In the genomic region with DNA sequence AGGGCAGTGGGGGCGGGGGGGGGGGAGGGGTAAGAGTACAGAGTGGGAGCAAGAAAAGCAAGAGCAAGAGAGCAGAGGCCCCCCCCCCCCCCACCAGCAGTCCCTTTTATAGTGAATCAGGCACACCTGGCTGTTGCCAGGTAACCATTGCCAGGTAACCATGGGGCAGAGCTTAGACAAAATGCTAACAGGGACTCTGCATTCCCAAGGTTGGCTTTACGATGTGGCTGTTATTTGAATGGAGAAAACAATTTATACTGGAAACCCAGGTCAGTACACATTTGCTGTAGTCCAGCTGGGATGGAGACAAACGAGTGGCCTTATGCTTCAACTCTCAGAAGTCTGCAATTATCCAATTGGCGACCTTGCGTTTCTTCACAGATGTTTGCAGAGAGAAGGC, we compare ENCODE assay signal across 18 mouse cellular contexts.
DNase-seq lines count a peak whose midpoint lies in the region; ATAC-seq and TF ChIP-seq lines count a peak whose summit lies in the region.
"Had no signal": no experiment of that assay in that cellular context is flagged by ENCODE, and none has a peak within 500 bp of the region (broad histone marks: within the 10 kb centered on the region; RNA-seq: fewer than 3 reads in every experiment).

No protein-coding gene starts in this region.

- H3K9ac ChIP-seq in forebrain, embryonic 13.5 days = no peak overlapping the region
- H3K9ac ChIP-seq in forebrain, embryonic 11.5 days (ENCODE audit: low read length) = no peak overlapping the region
- no peak overlapping the region for H3K9ac ChIP-seq in stomach, embryonic 14.5 days (replicated peaks; ENCODE audit: low read depth, low read length)
- H3K9ac ChIP-seq in stomach, postnatal 0 days (ENCODE audit: low read length) = no peak overlapping the region
- no peak overlapping the region for H3K9ac ChIP-seq in midbrain, embryonic 13.5 days (replicated peaks)
- no peak overlapping the region for H3K9ac ChIP-seq in midbrain, postnatal 0 days (replicated peaks; ENCODE audit: low read length, poor library complexity, severe bottlenecking)
- H3K9ac ChIP-seq: embryonic facial prominence, embryonic 12.5 days; heart, embryonic 12.5 days; hindbrain, embryonic 15.5 days had no signal

- no peaks in the 10 kb centered on the region for H3K27me3 ChIP-seq in forebrain, embryonic 13.5 days
- no peaks in the 10 kb centered on the region for H3K27me3 ChIP-seq in forebrain, embryonic 11.5 days (ENCODE audit: control insufficient read depth, insufficient read depth, low read length)
- no peaks in the 10 kb centered on the region for H3K27me3 ChIP-seq in stomach, embryonic 14.5 days (ENCODE audit: control insufficient read depth, insufficient read depth, low read length)
- no peaks in the 10 kb centered on the region for H3K27me3 ChIP-seq in stomach, postnatal 0 days (ENCODE audit: control insufficient read depth, insufficient read depth, low read length)
- H3K27me3 ChIP-seq in midbrain, embryonic 13.5 days = no peaks in the 10 kb centered on the region
- no peaks in the 10 kb centered on the region for H3K27me3 ChIP-seq in midbrain, postnatal 0 days (ENCODE audit: insufficient read depth, low read length)
- H3K27me3 ChIP-seq: embryonic facial prominence, embryonic 12.5 days; heart, embryonic 12.5 days; hindbrain, embryonic 15.5 days had no signal

- H3K9me3 ChIP-seq in forebrain, embryonic 13.5 days (replicated peaks) = no peaks in the 10 kb centered on the region
- no peaks in the 10 kb centered on the region for H3K9me3 ChIP-seq in forebrain, embryonic 11.5 days (ENCODE audit: control insufficient read depth, low read length)
- no peaks in the 10 kb centered on the region for H3K9me3 ChIP-seq in stomach, embryonic 14.5 days (ENCODE audit: control insufficient read depth, low read depth, low read length)
- H3K9me3 ChIP-seq in stomach, postnatal 0 days (ENCODE audit: control insufficient read depth, low read length) = no peaks in the 10 kb centered on the region
- H3K9me3 ChIP-seq in midbrain, embryonic 13.5 days = no peaks in the 10 kb centered on the region
- H3K9me3 ChIP-seq in midbrain, postnatal 0 days (ENCODE audit: low read length) = no peaks in the 10 kb centered on the region
- H3K9me3 ChIP-seq: embryonic facial prominence, embryonic 12.5 days; hindbrain, embryonic 10.5 days; hindbrain, embryonic 15.5 days had no signal

- no peak overlapping the region for H3K4me2 ChIP-seq in forebrain, embryonic 13.5 days
- no peak overlapping the region for H3K4me2 ChIP-seq in forebrain, embryonic 11.5 days (ENCODE audit: low read depth, low read length, severe bottlenecking)
- no peak overlapping the region for H3K4me2 ChIP-seq in stomach, embryonic 14.5 days (replicated peaks; ENCODE audit: low read depth, low read length)
- no peak overlapping the region for H3K4me2 ChIP-seq in stomach, postnatal 0 days (replicated peaks; ENCODE audit: low read depth)
- H3K4me2 ChIP-seq in midbrain, embryonic 13.5 days (replicated peaks) = no peak overlapping the region
- H3K4me2 ChIP-seq in midbrain, postnatal 0 days (ENCODE audit: low read depth, low read length, poor library complexity, severe bottlenecking) = no peak overlapping the region
- H3K4me2 ChIP-seq: embryonic facial prominence, embryonic 12.5 days; heart, embryonic 12.5 days; hindbrain, embryonic 15.5 days had no signal

- TF ChIP-seq CTCF in stomach, postnatal 0 days (IDR thresholded peaks at IDR 0.05; ENCODE audit: low read depth) = no peak
- TF ChIP-seq CTCF in midbrain, postnatal 0 days (IDR thresholded peaks at IDR 0.05) = no peak
- TF ChIP-seq CTCF in gastrocnemius, adult 2 months (IDR thresholded peaks at IDR 0.05) = no peak

- no peak for TF ChIP-seq EP300 in stomach, postnatal 0 days (optimal IDR thresholded peaks at IDR 0.05)

- H3K4me1 ChIP-seq in forebrain, embryonic 13.5 days = no peaks in the 10 kb centered on the region
- H3K4me1 ChIP-seq in forebrain, embryonic 11.5 days (replicated peaks; ENCODE audit: control insufficient read depth, insufficient read depth, low read length) = no peaks in the 10 kb centered on the region
- 0 out of 2 replicates have a peak, but pooled peaks cover 4% of the 10 kb centered on the region for H3K4me1 ChIP-seq in stomach, embryonic 14.5 days (ENCODE audit: control insufficient read depth, insufficient read depth, low read length)
- H3K4me1 ChIP-seq in stomach, postnatal 0 days (replicated peaks; ENCODE audit: control insufficient read depth, insufficient read depth) = no peaks in the 10 kb centered on the region
- no peaks in the 10 kb centered on the region for H3K4me1 ChIP-seq in midbrain, embryonic 13.5 days (replicated peaks)
- H3K4me1 ChIP-seq in midbrain, postnatal 0 days (ENCODE audit: insufficient read depth, low read length) = no peaks in the 10 kb centered on the region
- H3K4me1 ChIP-seq: embryonic facial prominence, embryonic 12.5 days; heart, embryonic 12.5 days; hindbrain, embryonic 10.5 days; hindbrain, embryonic 15.5 days had no signal

- H3K36me3 ChIP-seq in forebrain, embryonic 13.5 days (ENCODE audit: poor library complexity, severe bottlenecking) = no peaks in the 10 kb centered on the region
- no peaks in the 10 kb centered on the region for H3K36me3 ChIP-seq in forebrain, embryonic 11.5 days (ENCODE audit: control insufficient read depth, insufficient read depth, low read length)
- no peaks in the 10 kb centered on the region for H3K36me3 ChIP-seq in stomach, embryonic 14.5 days (ENCODE audit: control insufficient read depth, insufficient read depth, low read length)
- no peaks in the 10 kb centered on the region for H3K36me3 ChIP-seq in stomach, postnatal 0 days (ENCODE audit: control insufficient read depth, insufficient read depth, low read length)
- H3K36me3 ChIP-seq in midbrain, embryonic 13.5 days = no peaks in the 10 kb centered on the region
- no peaks in the 10 kb centered on the region for H3K36me3 ChIP-seq in midbrain, postnatal 0 days (ENCODE audit: insufficient read depth, low read length)
- H3K36me3 ChIP-seq: embryonic facial prominence, embryonic 12.5 days; heart, embryonic 12.5 days; hindbrain, embryonic 10.5 days; hindbrain, embryonic 15.5 days had no signal

- H3K27ac ChIP-seq in forebrain, embryonic 13.5 days = no peak overlapping the region
- H3K27ac ChIP-seq in forebrain, embryonic 11.5 days (ENCODE audit: low read depth, low read length) = no peak overlapping the region
- H3K27ac ChIP-seq in stomach, embryonic 14.5 days (ENCODE audit: low read length) = no peak overlapping the region
- no peak overlapping the region for H3K27ac ChIP-seq in stomach, postnatal 0 days (replicated peaks)
- no peak overlapping the region for H3K27ac ChIP-seq in midbrain, embryonic 13.5 days
- no peak overlapping the region for H3K27ac ChIP-seq in midbrain, postnatal 0 days (ENCODE audit: low read depth, low read length)
- H3K27ac ChIP-seq in gastrocnemius, adult 2 months = no peak overlapping the region
- H3K27ac ChIP-seq: embryonic facial prominence, embryonic 12.5 days; hindbrain, embryonic 10.5 days; hindbrain, embryonic 15.5 days had no signal

- 46% methylated on average over 4 of the region's 5 CpGs for WGBS in forebrain, embryonic 13.5 days
- 66% methylated on average over 4 of the region's 5 CpGs for WGBS in forebrain, embryonic 11.5 days
- 21% methylated on average over 4 of the region's 5 CpGs for WGBS in stomach, embryonic 14.5 days
- 23% methylated on average over 4 of the region's 5 CpGs for WGBS in stomach, postnatal 0 days
- 50% methylated on average over 4 of the region's 5 CpGs for WGBS in midbrain, embryonic 13.5 days
- 61% methylated on average over 4 of the region's 5 CpGs for WGBS in midbrain, postnatal 0 days

- intact Hi-C loops in gastrocnemius, adult 2 months (cut with DNase I) = no loop called here

- ATAC-seq in forebrain, embryonic 13.5 days = 0 out of 2 replicates have a peak, but pooled peaks have one; percentile 30
- ATAC-seq in forebrain, embryonic 11.5 days (replicated peaks; ENCODE audit: low FRiP score) = no peak
- 0 out of 2 replicates have a peak, but pooled peaks have one; percentile 28 for ATAC-seq in stomach, embryonic 14.5 days (ENCODE audit: insufficient number of reproducible peaks, insufficient read depth, low FRiP score, low read depth)
- no peak for ATAC-seq in stomach, postnatal 0 days (ENCODE audit: low FRiP score, low TSS enrichment)
- ATAC-seq in midbrain, embryonic 13.5 days = 0 out of 2 replicates have a peak, but pooled peaks have one; percentile 40
- ATAC-seq in midbrain, postnatal 0 days (ENCODE audit: low FRiP score) = no peak
- ATAC-seq: intestine, embryonic 16.5 days had no signal

- no peak for DNase-seq in forebrain, embryonic 11.5 days (ENCODE audit: low spot score)
- no peak for DNase-seq in stomach, postnatal 0 days (ENCODE audit: low spot score)
- peak; percentile 15 for DNase-seq in midbrain, postnatal 0 days (ENCODE audit: low spot score)
- no peak for DNase-seq in gastrocnemius, adult 2 months
- DNase-seq in adrenal gland, adult 8-10 months = no peak
- DNase-seq: adrenal gland, adult 2 months; adrenal gland, postnatal 36 days; cerebellum, adult 2 months; cerebellum, postnatal 10 days; gastrocnemius, postnatal 25 days had no signal

- H3K4me3 ChIP-seq in forebrain, embryonic 13.5 days = no peak overlapping the region
- H3K4me3 ChIP-seq in forebrain, embryonic 11.5 days (ENCODE audit: low read depth, low read length) = no peak overlapping the region
- no peak overlapping the region for H3K4me3 ChIP-seq in stomach, embryonic 14.5 days (ENCODE audit: low read depth, low read length)
- no peak overlapping the region for H3K4me3 ChIP-seq in stomach, postnatal 0 days (ENCODE audit: low read depth, low read length)
- no peak overlapping the region for H3K4me3 ChIP-seq in midbrain, embryonic 13.5 days (replicated peaks)
- no peak overlapping the region for H3K4me3 ChIP-seq in midbrain, postnatal 0 days (ENCODE audit: low read depth, low read length)
- H3K4me3 ChIP-seq in gastrocnemius, adult 2 months = no peak overlapping the region
- H3K4me3 ChIP-seq: embryonic facial prominence, embryonic 12.5 days; heart, embryonic 12.5 days; hindbrain, embryonic 10.5 days; hindbrain, embryonic 15.5 days had no signal

Comparison
In these comparisons a context has a peak if more than half of its experiments do, and no peak if none do; other contexts are left out.
1. ATAC-seq: peak in forebrain, embryonic 13.5 days (single experiment), stomach, embryonic 14.5 days (single experiment) and midbrain, embryonic 13.5 days (single experiment); none in forebrain, embryonic 11.5 days (single experiment), stomach, postnatal 0 days (single experiment) and midbrain, postnatal 0 days (single experiment).